Mouse (Mus musculus) CH12.LX (cell line): ENCODE data around the gene Uvssa. TPM values are rescaled to one million over a fixed set of nuclear protein-coding genes. Genes with fewer than 3 reads are reported as not detected.

Experiments used
- DNase-seq: peaks from one replicate; pipeline ENCODE4 v3.0.0-alpha.2; 2013; ENCODE audit errors: extremely low read depth
- H3K27ac ChIP-seq: 2 replicates; pipeline ENCODE4 v1.5.1; 2012; ENCODE audit warnings: low read depth, mild to moderate bottlenecking, control low read depth, moderate library complexity; ENCODE audit not compliant: insufficient read depth
- H3K27me3 ChIP-seq: replicated peaks from 2 replicates; pipeline ENCODE3; 2012; ENCODE audit warnings: inconsistent platforms
- H3K36me3 ChIP-seq, 2 experiments: replicated peaks in 1 of 2; 2 replicates each; pipeline versions ENCODE3 to v1.6.1; 2012; ENCODE audit warnings: inconsistent platforms in 1 of 2, low read length in 1 of 2, mild to moderate bottlenecking in 1 of 2, mixed read lengths in 1 of 2, moderate library complexity in 1 of 2; ENCODE audit not compliant: control insufficient read depth in 1 of 2, insufficient read depth in 1 of 2
- H3K4me1 ChIP-seq, 2 experiments: 2 replicates each; pipeline ENCODE4 v1.6.1; 2012; ENCODE audit warnings: inconsistent platforms in 1 of 2, moderate library complexity in 1 of 2; ENCODE audit not compliant: insufficient read depth in 2 of 2, control insufficient read depth in 1 of 2
- H3K4me2 ChIP-seq: 2 replicates; pipeline ENCODE4 v1.6.1; 2012; ENCODE audit warnings: low read depth, mild to moderate bottlenecking, control low read depth; ENCODE audit not compliant: poor library complexity, insufficient read depth, severe bottlenecking
- H3K4me3 ChIP-seq, 3 experiments: fragments of 150-350 bp in 1 of 3; sonication (generic) in 1 of 3; replicated peaks in 1 of 3; 2 replicates each; pipeline versions ENCODE3 to v1.5.1; 2011 to 2012; ENCODE audit warnings: low read depth in 2 of 3, low read length in 2 of 3, mild to moderate bottlenecking in 2 of 3, moderate library complexity in 2 of 3, control low read depth in 1 of 3, improper control_type of control experiment in 1 of 3, inconsistent platforms in 1 of 3, mixed read lengths in 1 of 3; ENCODE audit not compliant: poor library complexity in 1 of 3
- H3K79me2 ChIP-seq: replicated peaks from 2 replicates; pipeline ENCODE4 v1.6.1; 2012; ENCODE audit warnings: mild to moderate bottlenecking, moderate library complexity; ENCODE audit not compliant: control insufficient read depth, poor library complexity, insufficient read depth, severe bottlenecking; ENCODE audit errors: extremely low read depth
- H3K9ac ChIP-seq: 2 replicates; pipeline ENCODE4 v1.6.1; 2012; ENCODE audit warnings: low read depth, mild to moderate bottlenecking, control low read depth, moderate library complexity; ENCODE audit not compliant: insufficient read depth
- H3K9me3 ChIP-seq: replicated peaks from 2 replicates; pipeline ENCODE3; 2012; ENCODE audit warnings: low read length, inconsistent platforms, mixed read lengths
- CTCF ChIP-seq, 2 experiments: IDR thresholded peaks in 1 of 2; conservative IDR thresholded peaks in 1 of 2; 2 replicates each; pipeline ENCODE4 v1.5.1; 2011 to 2012; ENCODE audit warnings: low read depth in 2 of 2, low read length in 2 of 2, improper control_type of control experiment in 1 of 2, inconsistent platforms in 1 of 2, mild to moderate bottlenecking in 1 of 2, moderate library complexity in 1 of 2
- E2F4 ChIP-seq: IDR thresholded peaks from 2 replicates; pipeline ENCODE4 v1.6.1; 2011; ENCODE audit warnings: low read depth, low read length, improper control_type of control experiment; ENCODE audit not compliant: insufficient replicate concordance
- ELF1 ChIP-seq: IDR thresholded peaks from 2 replicates; pipeline ENCODE4 v1.6.1; 2014; ENCODE audit warnings: low read depth, mild to moderate bottlenecking, inconsistent platforms, low read length, improper control_type of control experiment
- EP300 ChIP-seq: IDR thresholded peaks from 2 replicates; pipeline ENCODE4 v1.6.1; 2011; ENCODE audit warnings: low read length, improper control_type of control experiment
- ETS1 ChIP-seq: conservative IDR thresholded peaks from 2 replicates; pipeline ENCODE4 v1.6.1; 2012; ENCODE audit warnings: low read depth, mild to moderate bottlenecking, inconsistent platforms, low read length, improper control_type of control experiment, moderate library complexity
- HCFC1 ChIP-seq: IDR thresholded peaks from 2 replicates; pipeline ENCODE4 v1.6.1; 2012; ENCODE audit warnings: low read depth, mild to moderate bottlenecking, inconsistent platforms, low read length, improper control_type of control experiment
- JUN ChIP-seq: IDR thresholded peaks from 2 replicates; pipeline ENCODE4 v1.6.1; 2011; ENCODE audit warnings: low read depth, mild to moderate bottlenecking, low read length, improper control_type of control experiment, moderate library complexity; ENCODE audit not compliant: insufficient read depth
- KAT2A ChIP-seq: IDR thresholded peaks from 2 replicates; pipeline ENCODE4 v1.6.1; 2012; ENCODE audit warnings: low read length, improper control_type of control experiment, inconsistent platforms; ENCODE audit not compliant: insufficient replicate concordance
- MAZ ChIP-seq: IDR thresholded peaks from 2 replicates; pipeline ENCODE4 v1.6.1; 2012; ENCODE audit warnings: low read depth, mild to moderate bottlenecking, inconsistent platforms, low read length, improper control_type of control experiment, moderate library complexity
- MXI1 ChIP-seq: IDR thresholded peaks from 2 replicates; pipeline ENCODE4 v1.6.1; 2011; ENCODE audit warnings: mild to moderate bottlenecking, low read depth, low read length, improper control_type of control experiment
- MYC ChIP-seq: IDR thresholded peaks from 2 replicates; pipeline ENCODE4 v1.6.1; 2011; ENCODE audit warnings: low read depth, mild to moderate bottlenecking, improper control_type of control experiment, low read length
- NRF1 ChIP-seq: IDR thresholded peaks from 2 replicates; pipeline ENCODE4 v1.6.1; 2014; ENCODE audit warnings: low read depth, mild to moderate bottlenecking, inconsistent platforms, low read length, improper control_type of control experiment, moderate library complexity
- PAX5 ChIP-seq: IDR thresholded peaks from 2 replicates; pipeline ENCODE4 v1.6.1; 2012; ENCODE audit warnings: low read length, inconsistent platforms, mixed read lengths
- POLR2A ChIP-seq: IDR thresholded peaks from 2 replicates; pipeline ENCODE4 v1.6.1; 2011; ENCODE audit warnings: low read depth, mild to moderate bottlenecking, improper control_type of control experiment, low read length
- RAD21 ChIP-seq: IDR thresholded peaks from 2 replicates; pipeline ENCODE4 v1.6.1; 2011; ENCODE audit warnings: low read depth, mild to moderate bottlenecking, low read length, improper control_type of control experiment, moderate library complexity
- RCOR1 ChIP-seq: conservative IDR thresholded peaks from 2 replicates; pipeline ENCODE4 v1.6.1; 2012; ENCODE audit warnings: low read depth, mild to moderate bottlenecking, inconsistent platforms, low read length, improper control_type of control experiment
- SMC3 ChIP-seq: IDR thresholded peaks from 2 replicates; pipeline ENCODE4 v1.6.1; 2011; ENCODE audit warnings: low read depth, low read length, improper control_type of control experiment
- TBP ChIP-seq: conservative IDR thresholded peaks from 2 replicates; pipeline ENCODE4 v1.6.1; 2011; ENCODE audit warnings: low read depth, low read length, improper control_type of control experiment
- TCF12 ChIP-seq: IDR thresholded peaks from 2 replicates; pipeline ENCODE4 v1.6.1; 2014; ENCODE audit warnings: low read depth, mild to moderate bottlenecking, inconsistent platforms, low read length, improper control_type of control experiment
- USF2 ChIP-seq: conservative IDR thresholded peaks from 2 replicates; pipeline ENCODE4 v1.6.1; 2011; ENCODE audit warnings: low read depth, low read length, improper control_type of control experiment
- ZC3H11A ChIP-seq: IDR thresholded peaks from 2 replicates; pipeline ENCODE4 v1.6.1; 2012; ENCODE audit warnings: low read depth, mild to moderate bottlenecking, inconsistent platforms, low read length, improper control_type of control experiment
- ZKSCAN1 ChIP-seq: IDR thresholded peaks from 2 replicates; pipeline ENCODE4 v1.6.1; 2012; ENCODE audit warnings: low read depth, inconsistent platforms, low read length, improper control_type of control experiment, borderline replicate concordance
- ZMIZ1 ChIP-seq: IDR thresholded peaks from 2 replicates; pipeline ENCODE4 v1.6.1; 2012; ENCODE audit warnings: low read depth, mild to moderate bottlenecking, inconsistent platforms, low read length, improper control_type of control experiment
- dilution Hi-C: fragments of 300-500 bp; cut with MboI; formaldehyde crosslinking; loops from 2 replicates; pipeline ENCODE4 v1.14.3; 2020; ENCODE audit warnings: low sequenced_read_pairs; ENCODE audit not compliant: extremely low pct_unique_long_range_greater_than_20kb, extremely low pct_ligation_motif_present
- in situ Hi-C: fragments of 300-500 bp; cut with MboI; formaldehyde crosslinking; loops from 3 replicates; pipeline ENCODE4 v1.14.3; 2019; ENCODE audit warnings: low sequenced_read_pairs, low pct_ligation_motif_present, low pct_unique_long_range_greater_than_20kb, mixed read lengths
- polyA plus RNA-seq: library from polyadenylated mRNA; unstranded; fragments of >175 nt; gene quantifications from 2 replicates; pipeline ENCODE4 v1.2.1, GENCODE M21; 2012; ENCODE audit warnings: low read depth; ENCODE audit not compliant: insufficient read length
- total RNA-seq, 2 experiments: library from RNA; depleted of rRNA; stranded (reverse); fragments of 300-350 nt in 1 of 2; fragments of >200 nt in 1 of 2; gene quantifications; 2 replicates each; pipeline ENCODE4 v1.2.3; 2012 to 2014

The Uvssa gene
- total and polyA plus RNA-seq, 3 experiments: 2.6 to 5.8 (median 2.9) TPM

GRCm38 (mm10) chr5:33335273-33335976 is 42.9 kb upstream of the Uvssa start, which contains the start of gene Maea (continued):
- no peak for TF ChIP-seq PAX5
- TF ChIP-seq MXI1: peak; percentile 15
- peak; percentile 95 for TF ChIP-seq ELF1
- TF ChIP-seq POLR2A: peak; percentile 97
- TF ChIP-seq USF2: no peak
- TF ChIP-seq TBP: peak; percentile 78
- no peak for TF ChIP-seq JUN
- TF ChIP-seq SMC3: no peak
- TF ChIP-seq CTCF (conservative IDR thresholded peaks at IDR 0.05 in 1 of 2, IDR thresholded peaks at IDR 0.05 in 1 of 2; ENCODE audit: low read depth in 2 of 2, low read length in 2 of 2): no peak
- TF ChIP-seq ZKSCAN1: no peak
- TF ChIP-seq TCF12: peak; percentile 75

- no peaks in the 10 kb centered on the region for H3K27me3 ChIP-seq
- peak overlapping the region; percentile 87 for H3K4me2 ChIP-seq
- H3K9ac ChIP-seq: peak overlapping the region; percentile 86
- no peak for DNase-seq
- dilution Hi-C loops (no loop called here), in situ Hi-C loops (no loop called here)
- peaks cover 0 to 25% of the 10 kb centered on the region in 2 experiments; a peak in 3 of 4 replicates for H3K4me1 ChIP-seq
- H3K27ac ChIP-seq: no peak overlapping the region
- TF ChIP-seq ELF1 (no peak), MXI1 (no peak), ZC3H11A (no peak), KAT2A (no peak), EP300 (no peak), MYC (no peak), RAD21 (no peak)
- H3K79me2 ChIP-seq: peaks cover 52% of the 10 kb centered on the region
- peak overlapping the region; percentile 66 to 99 (median 80) for H3K4me3 ChIP-seq
- peaks cover 3% of the 10 kb centered on the region for H3K9me3 ChIP-seq
- peaks cover 0 to 37% of the 10 kb centered on the region in 2 experiments for H3K36me3 ChIP-seq
Measured at GRCm38 (mm10) chr5:33335977-33336360, 42.4 kb upstream of the Uvssa start.

GRCm38 (mm10) chr5:33337206-33337605 is 41.1 kb upstream of the Uvssa start:
- Histone ChIP-seq H3K27ac (no peak overlapping the region), H3K9ac (no peak overlapping the region), H3K4me2 (no peak overlapping the region), H3K4me1 (peaks cover 0 to 28% of the 10 kb centered on the region in 2 experiments; a peak in 3 of 4 replicates), H3K36me3 (peaks cover 0 to 47% of the 10 kb centered on the region in 2 experiments), H3K79me2 (peaks cover 64% of the 10 kb centered on the region), H3K27me3 (no peaks in the 10 kb centered on the region), H3K4me3 (no peak overlapping the region), H3K9me3 (peaks cover 3% of the 10 kb centered on the region)
- dilution Hi-C loops: no loop called here
- no peak for TF ChIP-seq E2F4
- TF ChIP-seq ZC3H11A: no peak
- TF ChIP-seq RCOR1: no peak
- TF ChIP-seq HCFC1: no peak
- no peak for TF ChIP-seq TCF12
- TF ChIP-seq MAZ: no peak
- TF ChIP-seq ZMIZ1: no peak
- TF ChIP-seq NRF1: no peak
- TF ChIP-seq ETS1: no peak
- TF ChIP-seq ZKSCAN1: no peak
- DNase-seq: no peak
- in situ Hi-C loops: no loop called here
